Mouse (Mus musculus): Measurements from ENCODE around the gene Zic2.
"Not testable (repeated sequence)": the region's sequence is repeated elsewhere in the genome, so short reads cannot be mapped to it uniquely, and the experiment has no call there.

The Zic2 gene

GRCm38 (mm10) chr14:122461966-122462365 is 13.3 kb upstream of the Zic2 start:
- no peak for DNase-seq (ENCODE audit: low spot score)

DNA sequence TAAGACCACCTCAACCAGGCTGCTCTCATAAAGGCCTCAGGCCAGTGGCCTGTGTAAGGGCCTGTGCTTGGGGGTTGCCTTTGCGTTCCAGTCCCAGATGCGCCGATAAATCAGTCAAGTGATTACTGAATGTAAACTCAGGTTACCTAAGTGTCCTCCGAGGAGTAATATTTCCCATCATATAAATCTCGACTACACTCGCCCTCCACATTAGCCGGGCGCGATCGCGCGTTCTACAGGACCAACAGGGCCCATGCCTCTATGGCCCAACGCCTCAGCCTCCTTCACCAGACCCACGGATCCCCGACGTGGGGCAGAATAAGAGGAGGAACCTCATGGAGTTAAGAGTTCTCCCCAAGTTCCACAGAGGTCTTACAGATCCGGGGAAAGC is 12.6 kb upstream of the Zic2 start:
- no peak for DNase-seq (ENCODE audit: low spot score)

DNA sequence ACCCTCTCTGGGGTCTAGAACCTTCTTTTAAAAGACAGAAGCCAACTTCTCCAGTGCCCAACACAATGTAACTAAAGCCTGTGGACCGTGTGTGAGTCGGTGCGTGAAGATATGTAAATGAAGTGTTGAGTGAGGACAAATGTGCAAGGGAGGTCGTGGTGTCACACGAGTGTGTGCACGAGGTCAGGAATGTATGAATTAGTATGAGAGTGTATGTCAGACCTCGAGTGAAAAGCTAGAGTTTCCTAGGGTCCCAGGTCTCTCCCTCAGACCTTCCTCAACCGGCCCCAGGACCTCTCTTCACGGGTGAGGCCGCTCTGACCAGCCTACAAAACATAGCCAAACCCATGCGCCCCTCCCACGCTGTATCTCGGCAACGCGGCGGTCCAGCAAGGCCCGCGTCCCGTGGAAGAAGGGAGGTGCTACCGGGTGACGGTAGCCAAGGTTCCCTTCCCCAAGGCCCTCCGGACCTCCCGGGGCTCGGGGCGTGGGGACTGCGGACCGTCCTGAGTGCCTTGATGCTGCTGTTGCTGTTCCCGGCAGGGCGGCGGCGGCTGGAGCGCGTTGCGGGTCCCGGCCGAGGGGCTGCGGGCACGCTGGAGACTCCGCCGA is 12.0 kb upstream of the Zic2 start:
- DNase-seq (ENCODE audit: low spot score), result no peak

GRCm38 (mm10) chr14:122463734-122464341 is 11.4 kb upstream of the Zic2 start:
- not testable (repeated sequence) for DNase-seq (ENCODE audit: low spot score)

DNA sequence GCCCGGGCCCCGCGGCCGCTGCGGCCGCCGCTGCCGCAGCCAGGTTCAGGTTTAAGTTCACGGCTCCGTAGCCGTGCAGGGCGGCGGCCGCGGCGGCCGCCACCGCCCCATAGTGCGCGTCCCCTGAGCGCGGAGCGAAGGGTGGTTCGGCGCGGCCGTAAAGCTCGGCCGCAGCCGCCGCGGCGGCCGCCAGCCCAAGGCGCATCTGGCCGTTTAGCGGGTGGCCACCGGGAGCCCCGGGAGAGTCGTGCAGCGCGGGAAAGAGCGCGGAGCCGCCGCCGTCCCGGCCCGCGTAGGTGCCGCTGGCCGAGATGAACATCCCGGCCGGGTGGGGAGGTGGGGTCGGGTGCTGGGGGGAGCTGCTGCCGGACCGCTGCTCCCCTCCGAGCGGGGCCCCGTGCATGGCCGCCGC is 10.9 kb upstream of the Zic2 start:
- DNase-seq (ENCODE audit: low spot score), result no peak

DNA sequence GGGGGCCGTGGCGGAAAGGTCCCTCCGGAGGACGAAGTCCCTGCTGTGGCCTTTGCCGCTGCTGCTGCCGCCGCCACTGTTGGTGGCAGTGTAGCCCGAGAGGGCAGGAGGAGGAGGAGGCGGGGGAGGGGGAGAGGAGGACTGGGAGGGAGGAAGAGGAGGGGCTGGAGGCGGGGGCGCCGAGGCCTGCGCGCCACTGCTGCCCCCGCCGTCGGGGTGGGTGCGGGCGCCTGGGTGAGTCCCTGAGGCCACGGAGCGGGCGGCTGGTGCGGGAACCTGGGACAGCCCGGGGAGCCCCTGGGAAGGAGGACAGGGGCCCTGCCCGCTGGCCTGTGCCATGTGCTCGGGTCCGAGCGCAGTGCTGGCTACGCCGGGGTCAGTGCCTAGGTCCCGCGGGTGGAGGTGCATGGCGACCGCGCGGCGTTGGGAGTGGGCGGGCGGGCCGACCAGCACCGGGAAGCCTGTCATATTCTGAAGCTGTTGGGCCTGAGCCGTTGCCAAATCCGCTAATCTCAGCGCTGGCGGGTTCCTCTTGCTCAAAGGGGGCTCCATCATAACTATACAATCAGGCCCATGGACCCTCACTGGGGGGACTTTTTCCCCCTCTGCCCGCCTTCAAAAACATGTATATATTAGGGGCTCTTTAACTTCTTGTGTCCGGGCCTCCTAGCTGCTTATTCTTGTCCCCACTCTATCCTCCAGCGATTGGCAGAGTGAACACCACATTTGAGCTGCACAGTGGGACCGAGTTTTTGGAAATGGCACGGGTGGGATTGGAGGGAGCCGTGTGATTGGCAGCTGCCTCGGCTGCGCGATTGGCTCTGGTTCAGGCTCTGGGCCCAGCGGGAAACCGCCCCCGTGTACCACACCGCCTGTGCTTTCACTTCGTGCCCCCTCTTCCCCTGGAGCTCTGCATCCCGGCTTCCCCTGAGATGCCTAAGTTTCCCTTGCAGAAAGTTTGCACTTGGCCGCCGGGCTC is 10.2 kb upstream of the Zic2 start, which contains the start of gene Zic5:
Zic5 (minus strand) TSS at position 915 of the 979 bp plus-strand sequence.
- no peak for DNase-seq (ENCODE audit: low spot score)

- DNase-seq (ENCODE audit: low spot score), result no peak
These were observed 9.2 kb upstream of the Zic2 start for GRCm38 (mm10) chr14:122465931-122466490.

GRCm38 (mm10) chr14:122466756-122467362 is 8.4 kb upstream of the Zic2 start:
- DNase-seq (ENCODE audit: low spot score), result no peak

GRCm38 (mm10) chr14:122467926-122468841 is 7.1 kb upstream of the Zic2 start:
- no peak for DNase-seq (ENCODE audit: low spot score)

DNA sequence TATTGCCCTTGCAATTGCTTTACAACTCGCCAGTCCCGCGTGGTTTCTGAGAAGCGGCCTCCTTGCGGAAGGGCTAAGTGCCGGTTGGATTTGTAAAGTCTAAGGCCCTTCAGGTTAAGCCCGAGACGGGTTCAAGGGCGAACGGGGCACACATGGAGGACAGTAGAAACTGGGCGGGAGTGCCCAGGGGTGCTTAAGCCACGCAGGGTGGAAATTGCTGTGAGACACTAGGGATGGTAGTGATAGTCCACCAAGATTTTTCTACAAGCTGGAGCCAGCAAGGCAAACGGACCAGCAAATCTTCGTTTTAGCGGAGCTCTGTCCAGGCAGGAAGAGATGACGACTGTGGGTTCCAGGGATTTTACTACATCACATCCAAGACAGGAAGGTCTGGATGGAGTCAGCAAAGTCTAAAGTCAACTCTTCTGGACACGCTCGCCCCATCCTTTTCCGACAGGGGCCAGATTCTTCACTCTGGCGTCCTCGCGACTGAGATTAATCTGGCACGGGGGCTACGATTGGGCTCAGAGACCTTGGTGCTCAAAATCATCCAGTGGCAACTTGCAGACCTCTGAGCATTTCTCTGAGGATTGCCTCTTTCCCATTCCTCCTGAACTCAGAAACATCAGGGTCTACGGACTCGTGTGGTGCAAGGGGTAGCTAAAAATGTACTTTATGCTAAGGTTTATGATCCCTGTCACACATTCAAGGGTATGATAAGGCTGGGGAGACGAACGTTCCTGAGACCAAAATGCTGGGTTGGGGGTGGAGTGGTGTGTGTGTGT is 6.1 kb upstream of the Zic2 start:
- no peak for DNase-seq (ENCODE audit: low spot score)

GRCm38 (mm10) chr14:122471449-122472085 is 3.7 kb upstream of the Zic2 start:
- DNase-seq (ENCODE audit: low spot score), result no peak

- DNase-seq (ENCODE audit: low spot score), result no peak
These were observed 3.1 kb upstream of the Zic2 start for GRCm38 (mm10) chr14:122472161-122472560.

- DNase-seq (ENCODE audit: low spot score), result no peak
These were observed 2.6 kb upstream of the Zic2 start for GRCm38 (mm10) chr14:122472647-122473046.

DNA sequence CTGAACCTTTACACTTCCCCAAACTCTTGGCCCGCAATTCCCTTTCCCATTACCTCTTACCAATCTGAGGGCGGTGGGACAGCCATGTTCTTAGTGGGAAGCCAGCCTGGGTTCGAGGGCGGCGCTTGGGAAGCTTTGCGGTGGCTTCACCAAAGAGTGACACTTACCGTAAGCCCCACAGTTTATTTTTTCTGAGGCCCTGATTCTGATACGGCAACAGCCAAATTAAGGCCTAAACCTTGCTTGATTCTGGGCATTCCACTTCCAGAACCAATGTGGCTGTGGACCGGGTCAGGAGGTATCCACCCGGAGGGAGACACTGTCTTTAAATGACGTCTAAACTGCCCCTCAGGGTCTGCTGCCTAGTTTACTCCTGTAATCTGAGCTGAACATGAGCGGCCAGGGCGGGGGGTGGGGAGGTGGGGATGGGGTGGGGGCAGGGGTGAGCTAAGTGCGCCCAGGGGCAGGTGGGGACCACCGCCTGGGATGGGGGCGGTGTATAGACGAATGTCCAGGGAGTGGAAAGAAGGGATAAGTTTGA is 2.0 kb upstream of the Zic2 start:
- DNase-seq (ENCODE audit: low spot score), result no peak

GRCm38 (mm10) chr14:122474041-122474890 is 969 bp upstream of the Zic2 start:
- DNase-seq (ENCODE audit: low spot score), result no peak

GRCm38 (mm10) chr14:122475557-122476040 is 364 bp downstream of the Zic2 start:
- no peak for DNase-seq (ENCODE audit: low spot score)

GRCm38 (mm10) chr14:122476041-122476821 is 996 bp downstream of the Zic2 start:
- DNase-seq (ENCODE audit: low spot score), result no peak

All from testis, postnatal 10 days (tissue).